Mouse (Mus musculus) testis, adult 2 months (tissue): ENCODE measurements around the gene Irf2bp1.

ENCODE experiments used
- CTCF ChIP-seq: fragments of 200-500 bp; IDR thresholded peaks from 2 replicates; pipeline ENCODE4 v1.5.1; 2012; ENCODE audit warnings: low read depth, mild to moderate bottlenecking, inconsistent platforms, low read length, moderate library complexity; ENCODE audit not compliant: control insufficient read depth, insufficient read depth, insufficient replicate concordance
- POLR2A ChIP-seq: fragments of 200-500 bp; IDR thresholded peaks from 2 replicates; pipeline ENCODE4 v1.6.1; 2012; ENCODE audit warnings: low read depth, mild to moderate bottlenecking, inconsistent platforms, low read length, moderate library complexity; ENCODE audit not compliant: control insufficient read depth

GRCm38 (mm10) chr7:19028067-19028466, 24.2 kb downstream of the Irf2bp1 start:
- no peak for TF ChIP-seq POLR2A
- TF ChIP-seq CTCF: no peak
